Mouse (Mus musculus) inflammation-experienced regulatory T-cells, adult 6 months (primary cell): ENCODE data around the gene Pm20d2. TPM values are rescaled to one million over a fixed set of nuclear protein-coding genes. Genes with fewer than 3 reads are reported as not detected.

Source experiments
- polyA plus RNA-seq, 3 experiments: library from polyadenylated mRNA; unstranded; fragments of 100-300 nt; shearing (Covaris generic); gene quantifications; one replicate each; pipeline ENCODE4 v1.2.1; 2017

The Pm20d2 gene
- polyA plus RNA-seq, 3 experiments from 2014 or later = not detected

Other genes with a start within 250 kb of the Pm20d2 start
- 1 to 10 TPM; 1.2 to 2.9 (median 2.7) TPM for gene Ankrd6, start 238.9 kb downstream of the Pm20d2 start, polyA plus RNA-seq
- gene Rragd, start 206.7 kb downstream of the Pm20d2 start, polyA plus RNA-seq = 1 to 10 TPM in 2 of 3 experiments, under 1 TPM in 1; 0.62 to 5.4 (median 4.2) TPM
- 10 to 100 TPM; 33.3 to 58.4 (median 41.7) TPM for gene Ube2j1, start 158.3 kb downstream of the Pm20d2 start, polyA plus RNA-seq
- gene Gabrr2, start 126.7 kb downstream of the Pm20d2 start, polyA plus RNA-seq = 10 to 100 TPM in 2 of 3 experiments, under 1 TPM in 1; 0.35 to 12.9 (median 12.9) TPM
- not detected for gene Gabrr1, start 57.2 kb downstream of the Pm20d2 start, polyA plus RNA-seq
- 1 to 10 TPM; 1.4 to 4.2 (median 3.5) TPM for gene Srsf12, start 19.3 kb upstream of the Pm20d2 start, polyA plus RNA-seq
- 10 to 100 TPM; 55.0 to 86.9 (median 86.3) TPM for gene Pnrc1, start 100.4 kb upstream of the Pm20d2 start, polyA plus RNA-seq
- 10 to 100 TPM; 59.7 to 63.1 (median 61.0) TPM for gene Rngtt, start 120.6 kb upstream of the Pm20d2 start, polyA plus RNA-seq